Mouse (Mus musculus) cortical plate, adult 2 months (tissue): ENCODE results near the gene Tnni2. TPM values are rescaled to one million over a fixed set of nuclear protein-coding genes. Genes with fewer than 3 reads are reported as not detected.

Source experiments
- H3K27ac ChIP-seq: fragments of 200-500 bp; 2 replicates; pipeline ENCODE4 v1.5.1; 2012; ENCODE audit warnings: low read length, control low read depth, inconsistent platforms; ENCODE audit not compliant: insufficient read depth
- H3K4me1 ChIP-seq: fragments of 200-500 bp; 2 replicates; pipeline ENCODE4 v1.6.1; 2011; ENCODE audit warnings: low read length; ENCODE audit not compliant: control insufficient read depth, insufficient read depth
- H3K4me3 ChIP-seq: fragments of 200-500 bp; 2 replicates; pipeline ENCODE4 v1.5.1; 2011; ENCODE audit warnings: mild to moderate bottlenecking, low read length, control low read depth; ENCODE audit not compliant: insufficient read depth
- CTCF ChIP-seq: fragments of 200-500 bp; IDR thresholded peaks from 2 replicates; pipeline ENCODE4 v1.5.1; 2011; ENCODE audit warnings: mild to moderate bottlenecking, control low read depth, low read length; ENCODE audit not compliant: insufficient read depth; ENCODE audit errors: extremely low read depth
- POLR2A ChIP-seq: fragments of 200-500 bp; IDR thresholded peaks from 2 replicates; pipeline ENCODE4 v1.6.1; 2011; ENCODE audit warnings: mild to moderate bottlenecking, low read length, control low read depth; ENCODE audit not compliant: insufficient read depth; ENCODE audit errors: extremely low read depth
- polyA plus RNA-seq: library from polyadenylated mRNA; depleted of rRNA; stranded (reverse); fragments of >200 nt; gene quantifications from 2 replicates; pipeline ENCODE4 v1.2.3, GENCODE M21; 2012; rRNA removed

The Tnni2 gene
- 0.86 and 1.4 TPM in 2 replicates for polyA plus RNA-seq

DNA sequence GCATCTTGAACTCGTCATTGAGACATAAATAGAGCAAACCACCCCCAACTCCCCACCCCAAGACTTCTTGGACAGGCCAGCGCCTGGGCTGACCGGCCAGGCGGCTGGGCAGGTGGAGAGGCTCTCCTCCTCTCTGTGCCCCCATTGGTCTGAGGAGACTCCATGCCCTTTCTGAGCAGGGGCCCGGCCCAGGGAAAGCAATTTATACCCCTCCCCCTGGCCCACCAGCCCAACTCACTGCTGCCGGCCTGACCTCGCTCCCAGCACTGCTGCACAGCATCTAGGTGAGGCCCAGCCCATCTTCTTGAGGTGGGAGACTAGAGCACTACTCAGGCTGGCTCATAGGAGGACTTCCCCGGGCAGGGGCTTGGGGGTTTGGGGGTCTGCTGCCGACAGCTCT is at the start of gene Tnni2:
Gene Tnni2 (plus strand): TSS at position 224 of the 400 bp plus-strand sequence.
- Histone ChIP-seq H3K4me3 (no peak within 1 kb of the TSS), H3K4me1 (no peaks in the 10 kb centered on the region), H3K27ac (no peak within 1 kb of the TSS)
- TF ChIP-seq CTCF (no peak), POLR2A (no peak)

- H3K4me1 ChIP-seq: peaks cover 2% of the 10 kb centered on the region; the same call in 1 of the 2 replicates
- TF ChIP-seq CTCF (no peak), POLR2A (no peak)
- H3K27ac ChIP-seq: no peak overlapping the region
- H3K4me3 ChIP-seq: no peak overlapping the region
These were observed 48.4 kb upstream of the Tnni2 start for GRCm38 (mm10) chr7:142393191-142393590.

DNA sequence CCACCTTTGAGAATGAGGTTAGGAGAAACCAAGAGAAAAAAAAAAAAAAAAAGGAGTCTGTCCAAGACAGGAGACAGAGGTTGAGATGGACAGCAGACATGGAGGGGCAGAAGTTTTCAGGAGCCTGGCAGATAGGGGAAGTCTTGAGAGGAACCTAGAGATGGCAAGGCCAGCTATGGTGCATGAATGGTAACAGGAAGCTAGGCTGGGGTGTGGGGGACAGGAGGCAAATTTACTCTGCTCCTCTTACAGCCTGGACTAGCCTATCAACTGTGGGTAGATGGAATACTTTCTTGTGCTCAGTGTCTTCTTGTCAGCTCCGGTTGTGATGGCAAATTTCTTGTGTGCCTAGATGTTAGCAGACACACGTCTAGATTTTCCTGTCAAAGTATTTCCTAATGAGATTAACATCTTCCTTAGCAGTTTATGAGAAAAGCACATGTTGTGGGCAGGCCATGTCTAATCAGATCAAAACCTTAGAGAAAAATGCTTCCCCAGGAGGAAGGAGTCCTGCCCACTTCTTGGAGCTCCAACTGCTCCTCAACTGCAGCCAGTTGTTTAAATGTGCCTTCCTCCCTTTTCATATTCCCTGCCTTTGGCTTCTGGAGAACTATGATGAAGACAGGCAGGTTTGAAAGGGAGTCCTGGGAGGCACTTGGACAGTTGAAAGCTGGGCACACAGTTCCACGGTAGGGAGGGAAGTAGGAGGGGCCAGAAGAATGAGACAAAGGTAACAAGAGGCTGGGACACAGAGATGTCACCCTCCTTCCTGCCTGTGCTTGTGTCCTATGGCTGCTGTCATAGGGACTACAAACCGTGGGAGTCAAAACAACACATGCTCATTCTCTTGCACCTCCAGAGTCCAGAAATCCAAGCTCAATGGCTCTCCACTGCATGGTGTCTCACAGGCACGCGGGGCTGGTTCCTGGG is 47.1 kb upstream of the Tnni2 start:
- H3K4me1 ChIP-seq: peaks cover 2% of the 10 kb centered on the region; the same call in 1 of the 2 replicates
- H3K4me3 ChIP-seq: no peak overlapping the region
- 0 out of 2 replicates have a peak overlapping the region, but pooled peaks have one; percentile 15 for H3K27ac ChIP-seq
- TF ChIP-seq POLR2A: no peak
- TF ChIP-seq CTCF: no peak

DNA sequence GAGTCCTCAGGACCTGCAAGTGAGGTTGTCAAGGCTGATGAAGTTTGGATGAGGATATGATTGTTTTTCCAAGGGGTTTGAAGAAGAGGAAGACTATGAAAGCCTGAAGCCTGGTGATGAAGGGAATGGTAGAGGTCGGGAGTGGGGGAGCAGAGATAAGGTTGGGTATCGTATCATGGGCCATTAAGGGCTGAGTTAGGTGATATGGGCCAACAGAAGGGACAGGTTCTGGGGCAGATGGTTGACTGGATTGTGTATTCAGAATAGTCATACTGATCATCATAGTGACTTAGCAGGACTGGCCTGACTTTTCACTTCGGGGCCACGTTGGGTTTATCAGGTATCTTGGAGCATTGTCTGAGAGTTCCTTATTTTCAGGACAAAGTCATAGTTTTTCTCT is 46.1 kb upstream of the Tnni2 start:
- no peak overlapping the region for H3K4me3 ChIP-seq
- TF ChIP-seq POLR2A (no peak), CTCF (no peak)
- no peak overlapping the region for H3K27ac ChIP-seq
- H3K4me1 ChIP-seq: peaks cover 5% of the 10 kb centered on the region

DNA sequence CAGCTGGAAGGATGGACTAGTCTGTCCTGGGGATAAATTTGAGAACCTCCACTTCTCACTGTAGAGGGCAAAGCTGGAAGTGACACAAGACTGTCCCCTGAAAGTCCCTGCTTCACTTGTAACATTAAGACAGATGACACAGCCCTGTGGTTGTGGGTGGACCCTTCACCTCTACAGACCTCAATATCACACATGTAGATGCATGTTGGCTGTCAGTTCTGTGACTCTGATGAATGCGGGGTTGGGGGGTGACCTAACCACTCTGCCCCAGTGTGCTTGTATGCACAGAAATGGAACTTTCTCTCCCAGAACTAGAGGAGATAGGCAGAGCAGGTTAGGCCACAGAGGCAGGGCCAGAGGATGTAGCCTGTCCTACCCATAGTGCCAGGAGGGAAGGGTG is 45.0 kb upstream of the Tnni2 start:
- Histone ChIP-seq H3K4me1 (peaks cover 9% of the 10 kb centered on the region), H3K27ac (no peak overlapping the region), H3K4me3 (no peak overlapping the region)
- TF ChIP-seq POLR2A: no peak
- TF ChIP-seq CTCF: no peak

DNA sequence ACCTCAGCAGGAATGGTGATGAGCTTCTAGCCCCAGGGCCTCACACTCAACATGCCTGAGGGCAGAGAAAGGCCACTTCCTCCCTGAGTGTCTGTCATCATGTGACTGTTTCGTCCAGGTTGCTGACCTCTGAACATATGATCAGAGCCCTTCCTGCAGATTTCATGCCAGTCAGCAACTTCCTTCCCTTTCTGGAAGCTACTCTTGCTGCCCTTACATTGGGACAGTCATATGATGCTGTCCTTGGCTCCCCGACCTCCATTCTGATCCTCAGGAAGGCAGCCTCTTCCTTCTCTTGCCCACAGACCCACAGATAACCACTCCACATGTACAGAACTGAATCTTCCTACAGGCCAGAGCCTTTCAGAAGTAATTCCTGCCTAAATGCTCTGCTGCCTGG is 43.6 kb upstream of the Tnni2 start:
- Histone ChIP-seq H3K4me1 (peaks cover 9% of the 10 kb centered on the region), H3K4me3 (no peak overlapping the region), H3K27ac (no peak overlapping the region)
- TF ChIP-seq CTCF (no peak), POLR2A (no peak)

DNA sequence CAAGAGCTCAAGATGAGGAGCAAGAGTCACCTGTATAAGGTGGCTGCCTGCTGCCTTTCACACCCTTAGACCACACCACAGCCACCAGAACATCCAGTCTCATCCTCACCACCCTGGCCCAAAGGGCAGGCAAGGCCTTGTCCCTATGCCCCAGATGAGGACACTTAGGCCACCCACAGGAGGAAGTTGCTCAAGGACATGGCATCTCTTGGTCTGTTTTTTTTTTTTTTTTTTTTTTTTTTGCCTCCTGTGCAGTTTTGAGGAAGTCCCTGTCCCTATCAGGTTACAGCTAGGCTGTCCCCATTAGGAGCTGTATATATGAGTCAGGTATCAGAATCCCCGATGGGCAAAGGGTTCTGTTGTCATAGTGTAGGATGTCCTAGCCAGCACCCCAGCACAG is 42.4 kb upstream of the Tnni2 start:
- H3K27ac ChIP-seq: peak overlapping the region; percentile 66; the same call in 1 of the 2 replicates
- H3K4me1 ChIP-seq: peaks cover 9% of the 10 kb centered on the region
- TF ChIP-seq POLR2A: no peak
- no peak for TF ChIP-seq CTCF
- no peak overlapping the region for H3K4me3 ChIP-seq

DNA sequence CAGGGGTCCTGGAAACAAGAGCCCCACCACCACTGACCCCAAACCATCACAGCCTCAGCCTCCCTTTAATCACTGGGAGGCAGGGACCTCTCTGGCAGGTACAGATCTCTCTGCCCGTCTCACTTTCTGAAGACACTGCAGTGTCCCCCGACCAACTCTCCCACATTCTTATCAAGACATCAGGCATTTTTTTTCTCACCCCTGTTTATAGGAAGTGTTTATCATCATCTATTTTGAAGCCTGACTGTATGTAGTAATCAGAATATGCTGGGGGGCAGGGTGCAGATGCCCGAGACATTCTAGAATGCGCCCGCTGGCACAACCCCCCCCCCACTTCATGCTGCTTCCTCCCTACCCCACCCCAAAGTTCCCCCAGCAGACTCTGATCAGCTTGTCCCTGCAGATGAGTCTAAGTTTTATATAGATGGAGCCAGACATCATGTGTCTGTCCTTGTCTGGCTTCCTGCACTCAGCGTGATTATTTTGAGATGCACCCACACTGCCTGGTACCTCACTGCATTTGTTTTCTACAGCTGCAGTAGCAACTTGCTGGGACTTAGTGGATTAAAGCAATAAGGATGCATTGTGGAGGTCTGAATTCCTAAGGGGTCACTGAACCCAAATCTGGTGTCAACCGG is 41.4 kb upstream of the Tnni2 start:
- no peak overlapping the region for H3K4me3 ChIP-seq
- TF ChIP-seq CTCF (no peak), POLR2A (no peak)
- peaks cover 9% of the 10 kb centered on the region for H3K4me1 ChIP-seq
- peak overlapping the region; percentile 66; the same call in 1 of the 2 replicates for H3K27ac ChIP-seq

DNA sequence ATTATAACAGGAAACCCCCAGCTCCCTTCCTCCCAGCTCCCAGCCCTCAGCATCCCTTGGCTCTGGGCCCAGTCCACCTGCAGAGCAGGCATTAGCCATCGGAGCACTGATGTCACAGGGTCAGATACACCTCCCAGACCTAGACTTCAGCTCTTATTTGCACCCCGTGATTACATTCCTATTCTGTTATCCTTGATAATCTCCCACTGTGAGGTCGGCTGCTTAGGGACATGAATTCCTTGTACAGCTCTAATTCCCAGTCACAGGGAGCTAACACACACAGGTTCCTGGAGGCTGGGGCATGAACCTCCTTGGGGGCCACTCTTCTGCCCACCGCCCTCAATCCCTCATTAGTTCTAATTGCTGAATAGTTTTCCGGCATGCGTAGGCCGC is 40.9 kb upstream of the Tnni2 start:
- no peak overlapping the region for H3K4me3 ChIP-seq
- H3K4me1 ChIP-seq: peaks cover 9% of the 10 kb centered on the region
- TF ChIP-seq CTCF: no peak
- H3K27ac ChIP-seq: peak overlapping the region; percentile 14; the same call in 1 of the 2 replicates
